Mouse (Mus musculus) left cerebral cortex, postnatal 10 days (tissue): Measurements from ENCODE around the gene Lrcol1. TPM values are rescaled to one million over a fixed set of nuclear protein-coding genes. Genes with fewer than 3 reads are reported as not detected.

Source experiments
- DNase-seq, 2 experiments: peaks; one replicate each; pipeline ENCODE4 v3.0.0; 2021 to 2022; ENCODE audit warnings: low spot score in 2 of 2, mixed read lengths in 1 of 2; ENCODE audit errors: extremely low spot score in 1 of 2
- intact Hi-C: fragments of 180-260 bp; cut with DNase I; formaldehyde crosslinking; loops from one replicate; pipeline ENCODE4 v1.15.1; 2025
- total RNA-seq, 2 experiments: library from RNA; stranded (reverse); gene quantifications; 2 replicates each; pipeline ENCODE4 v1.2.3; 2021

Lrcol1 gene
- not detected for total RNA-seq

DNA sequence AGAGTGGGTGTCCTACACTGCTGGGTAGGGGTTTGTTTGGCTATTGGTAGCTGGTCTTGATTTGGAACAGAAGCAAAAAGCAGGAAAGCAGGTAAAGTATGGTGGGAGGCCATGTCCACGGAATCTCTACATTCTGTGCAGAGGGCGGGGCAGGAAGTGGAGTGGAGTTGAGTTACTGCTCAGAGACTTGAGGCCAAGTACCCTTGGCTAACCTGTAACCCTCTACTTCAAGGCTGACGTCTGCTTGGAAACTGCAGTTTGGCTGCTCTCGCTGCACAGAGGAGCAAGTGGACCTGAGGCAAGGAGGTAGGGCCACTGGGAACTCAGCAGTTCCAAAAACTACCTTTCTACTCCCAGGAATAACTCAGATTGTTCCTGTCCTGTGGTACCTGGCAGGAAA lies at the start of gene Lrcol1:
Lrcol1 (plus strand) TSS at position 207 of the 400 bp plus-strand sequence.
- intact Hi-C loops: no loop called here
- no peak for DNase-seq

DNA sequence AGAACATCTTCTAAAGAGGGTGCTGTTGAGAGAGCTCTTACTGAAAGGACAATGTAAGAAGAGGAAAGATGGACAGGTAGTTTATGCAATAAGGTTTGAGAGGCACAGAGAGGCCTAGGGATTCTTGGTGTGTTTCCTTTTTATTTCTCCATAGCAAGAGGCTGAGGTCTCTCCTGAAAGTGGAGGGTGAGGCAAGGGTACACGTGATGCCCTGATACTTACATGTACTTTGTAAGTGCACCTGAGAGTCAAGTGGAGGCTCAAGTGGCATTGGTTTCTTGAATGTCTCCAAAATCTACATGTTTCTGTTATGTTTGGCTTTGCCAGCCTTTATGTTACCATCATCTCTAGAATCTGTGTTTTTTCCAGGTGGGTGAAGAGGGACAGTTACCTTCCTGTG lies 47.9 kb upstream of the Lrcol1 start:
- intact Hi-C loops: no loop called here
- DNase-seq: no peak

DNA sequence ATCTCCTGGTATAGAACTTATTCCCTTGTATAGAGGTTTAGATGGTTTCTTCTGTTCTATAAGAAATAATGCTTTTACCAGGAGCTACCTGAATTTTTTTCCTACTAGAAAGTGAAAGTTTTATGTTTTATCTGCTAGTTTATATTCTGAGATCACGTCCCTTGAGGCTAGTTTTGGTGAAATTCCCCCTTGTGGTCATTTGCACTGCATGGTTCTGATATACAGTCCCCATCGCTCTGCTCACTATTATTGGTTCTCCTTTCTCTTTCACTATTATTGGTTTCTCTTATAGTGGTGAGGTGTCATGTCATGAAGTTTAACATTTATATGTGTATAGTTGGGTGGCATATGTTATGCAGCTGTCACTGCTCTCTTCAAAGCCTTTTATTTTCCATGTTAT lies 43.9 kb upstream of the Lrcol1 start:
- no peak for DNase-seq
- intact Hi-C loops: no loop called here

DNA sequence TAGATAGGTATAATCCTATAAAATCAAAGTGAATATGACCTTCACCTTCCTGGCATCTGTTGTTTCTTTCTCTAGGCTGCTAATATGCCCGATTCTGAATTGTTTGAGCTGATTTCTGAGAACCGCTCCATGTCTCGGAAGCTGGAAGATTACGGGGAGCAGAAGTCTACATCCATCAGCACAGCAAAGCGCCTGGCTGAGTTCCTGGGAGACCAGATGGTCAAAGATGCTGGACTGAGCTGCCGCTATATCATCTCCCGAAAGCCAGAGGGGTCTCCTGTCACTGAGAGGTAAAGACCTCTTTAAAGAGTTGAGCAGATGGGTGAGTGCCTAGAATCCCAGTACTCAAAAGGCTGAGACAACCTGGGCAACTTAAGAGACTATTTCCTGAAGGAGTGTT lies 35.7 kb upstream of the Lrcol1 start:
- no peak for DNase-seq
- intact Hi-C loops: no loop called here

DNA sequence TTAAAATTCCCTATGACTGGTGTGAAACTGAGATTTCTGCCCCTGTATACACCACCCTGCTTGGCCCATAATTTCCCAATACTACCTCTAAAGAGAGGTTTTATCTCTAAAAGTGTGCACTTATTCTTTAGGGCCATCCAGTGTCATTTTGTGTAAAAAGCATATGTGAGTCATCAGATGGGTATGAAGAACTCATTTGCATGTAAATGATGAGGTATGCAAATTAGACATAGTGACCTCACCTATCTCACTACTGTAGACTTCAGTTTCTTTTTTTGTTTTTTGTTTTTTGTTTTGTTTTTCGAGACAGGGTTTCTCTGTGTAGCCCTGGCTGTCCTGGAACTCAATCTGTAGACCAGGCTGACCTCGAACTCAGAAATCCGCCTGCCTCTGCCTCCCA lies 31.4 kb upstream of the Lrcol1 start:
- intact Hi-C loops: no loop called here
- no peak for DNase-seq

DNA sequence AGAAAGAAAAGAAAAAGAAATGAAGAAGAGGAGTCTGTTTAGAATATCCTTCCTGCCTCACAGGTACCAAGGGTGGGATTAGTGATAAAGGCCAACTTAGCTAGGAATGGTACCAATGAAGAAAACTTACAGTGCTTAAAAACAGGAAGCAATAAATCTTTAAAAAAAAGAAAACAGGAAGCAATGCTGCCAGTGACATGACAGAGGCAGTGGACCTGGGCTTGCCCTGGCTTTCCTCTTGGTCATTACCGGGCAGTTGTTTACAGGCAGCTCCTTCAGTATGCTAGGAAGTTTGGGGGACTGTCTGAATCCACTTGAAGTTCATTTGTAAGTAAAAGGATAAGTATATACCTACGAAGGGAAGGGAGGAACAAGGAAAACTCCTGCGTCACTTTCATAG lies 14.0 kb upstream of the Lrcol1 start:
- DNase-seq: no peak
- intact Hi-C loops: no loop called here

DNA sequence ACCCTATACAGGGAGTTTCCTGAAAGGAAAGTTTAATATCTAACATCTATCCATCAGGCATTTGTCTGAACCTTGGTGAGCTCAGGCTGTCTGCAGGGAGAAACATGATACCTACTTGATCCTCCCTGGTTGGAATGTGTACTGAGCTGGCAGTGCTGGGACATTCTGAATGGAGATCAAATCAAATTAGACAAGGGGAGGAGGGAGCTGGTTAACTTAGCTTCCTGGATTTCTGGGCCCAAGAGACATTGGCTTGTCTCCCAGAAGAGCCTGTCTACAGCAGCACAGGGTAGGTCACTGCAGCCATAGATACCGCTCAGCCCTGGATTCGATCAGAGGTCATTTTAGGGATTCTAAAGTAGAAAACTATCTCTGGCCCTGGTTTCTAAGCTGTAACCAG lies 5.7 kb upstream of the Lrcol1 start:
- no peak for DNase-seq
- intact Hi-C loops: no loop called here

DNA sequence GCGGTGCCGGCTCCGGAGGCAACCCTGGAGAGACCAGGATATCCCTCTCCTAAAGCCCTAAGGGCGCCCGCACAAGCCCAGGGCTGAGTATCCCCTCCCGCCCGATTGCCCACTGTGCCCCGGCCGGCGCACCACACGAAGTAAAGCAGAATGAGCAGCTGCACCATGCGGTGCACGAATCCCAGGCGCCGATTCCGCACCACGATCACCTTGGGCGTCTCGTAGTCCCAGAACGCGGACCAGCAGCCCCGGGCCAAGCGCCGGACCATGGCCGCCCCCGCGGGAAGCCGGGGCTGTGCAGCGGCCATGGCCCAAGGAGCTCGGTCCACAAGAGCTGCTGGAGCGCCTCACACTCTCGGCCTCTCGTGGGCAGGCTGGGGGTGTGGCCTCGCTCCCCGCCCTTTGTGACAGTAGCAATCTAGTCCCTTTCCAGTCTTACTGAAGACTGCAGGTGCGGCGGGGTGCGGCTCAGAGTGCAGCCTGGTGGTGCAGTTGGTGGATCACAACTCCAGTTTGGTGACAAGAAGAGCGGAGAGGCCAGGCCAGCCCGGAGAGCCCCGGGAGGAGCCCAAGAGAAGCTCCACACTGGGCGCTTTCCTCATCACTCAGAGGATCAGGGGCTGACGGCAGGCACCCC lies 1.8 kb upstream of the Lrcol1 start, which contains the start of gene P2rx2:
P2rx2 (minus strand) TSS at position 565 of the 637 bp plus-strand sequence.
- DNase-seq: peak in 1 of 2 experiments; percentile 49
- intact Hi-C loops: no loop called here

DNA sequence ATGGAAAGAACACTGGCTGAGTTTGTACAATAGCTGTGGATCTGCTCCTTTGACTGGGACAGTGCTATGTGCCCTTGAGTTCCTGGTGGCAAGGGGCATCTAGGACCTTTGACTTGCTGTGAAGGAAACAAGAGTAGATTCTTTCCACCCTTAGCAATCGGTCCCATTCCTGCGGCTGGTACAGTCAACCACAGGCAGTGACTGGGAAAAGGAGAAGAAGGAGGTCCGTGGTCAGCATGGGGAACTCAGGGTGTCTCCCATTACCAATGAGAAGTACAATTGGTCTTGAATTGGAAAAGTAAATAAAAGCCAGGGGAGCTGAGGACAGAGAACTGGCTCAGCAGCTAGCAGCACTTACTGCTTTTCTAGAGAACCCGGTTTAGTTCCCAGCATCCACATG lies 1.0 kb downstream of the Lrcol1 start:
- no peak for DNase-seq
- intact Hi-C loops: no loop called here

DNA sequence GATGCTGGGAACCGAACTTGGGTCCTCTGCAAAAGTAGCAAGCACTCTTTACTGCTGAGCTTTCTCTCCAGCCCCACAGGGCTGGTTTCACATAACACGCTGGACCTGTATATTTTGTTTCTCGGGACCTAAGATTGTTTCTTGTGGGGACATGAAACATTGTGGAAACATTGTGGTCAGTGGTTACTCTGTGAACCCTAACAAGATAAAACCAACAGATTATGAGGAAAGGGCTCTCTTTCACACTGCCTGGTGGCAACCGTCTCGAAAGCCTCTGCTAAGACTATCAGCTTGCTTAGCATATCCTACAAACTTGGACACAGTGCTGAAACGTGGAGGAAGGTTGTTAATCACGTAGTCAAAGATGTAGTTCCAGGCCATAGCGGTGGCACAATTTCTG lies 2.5 kb downstream of the Lrcol1 start:
- intact Hi-C loops: no loop called here
- no peak for DNase-seq

DNA sequence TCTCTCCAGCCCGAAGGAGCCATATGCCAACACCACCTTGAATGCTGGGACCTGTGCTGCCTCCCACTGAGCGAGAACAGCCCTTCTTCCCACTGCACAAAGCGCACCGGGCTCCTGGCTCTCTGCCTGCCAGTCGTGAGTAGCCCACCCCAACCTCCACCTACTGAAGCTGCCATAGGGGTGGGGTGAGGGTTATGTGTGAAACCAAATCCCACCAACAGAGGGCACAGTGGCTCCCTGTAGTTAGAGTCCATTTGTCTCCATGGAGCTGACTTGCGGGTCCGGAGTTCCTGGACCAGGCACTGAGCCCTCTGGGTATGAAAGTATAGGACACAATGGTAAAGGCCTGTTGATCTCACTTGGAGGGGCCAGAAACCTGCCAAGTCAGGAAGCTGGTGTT lies 10.2 kb downstream of the Lrcol1 start:
- intact Hi-C loops: loop anchor here (5.0 kb wide), 1 partner anchor 283 kb away; no protein-coding TSS in a partner anchor
- DNase-seq: peak in 1 of 2 experiments; percentile 26

DNA sequence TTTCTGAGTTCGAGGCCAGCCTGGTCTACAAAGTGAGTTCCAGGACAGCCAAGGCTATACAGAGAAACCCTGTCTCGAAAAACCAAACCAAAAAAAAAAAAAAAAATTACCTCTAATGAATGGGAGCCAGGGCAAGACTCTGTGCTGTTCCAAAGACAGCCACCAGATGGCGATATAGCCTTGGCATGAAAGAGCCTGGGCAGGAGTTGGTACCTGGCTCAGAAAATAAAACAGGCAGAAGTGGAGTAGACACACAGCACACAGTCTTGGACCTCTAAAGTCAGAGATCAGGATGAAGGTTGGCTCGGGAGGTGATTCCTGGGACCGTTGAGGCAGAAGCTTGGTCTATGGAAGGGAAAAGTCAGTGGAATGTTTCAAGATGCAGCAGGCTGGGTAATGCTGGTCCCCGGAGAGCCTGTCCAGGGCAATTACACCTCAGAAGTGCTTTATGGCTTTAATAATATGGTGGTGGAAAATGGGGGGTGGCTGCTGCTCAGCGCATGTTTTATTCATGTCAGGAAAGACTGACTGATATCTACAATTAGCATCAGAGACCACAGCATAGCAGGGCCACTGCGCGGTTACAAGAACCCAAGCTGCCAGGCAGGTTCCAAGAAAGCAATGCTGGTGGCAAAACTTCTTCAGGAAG lies 13.1 kb downstream of the Lrcol1 start:
- intact Hi-C loops: loop anchor here (5.0 kb wide), 1 partner anchor 280 kb away; no protein-coding TSS in a partner anchor

DNA sequence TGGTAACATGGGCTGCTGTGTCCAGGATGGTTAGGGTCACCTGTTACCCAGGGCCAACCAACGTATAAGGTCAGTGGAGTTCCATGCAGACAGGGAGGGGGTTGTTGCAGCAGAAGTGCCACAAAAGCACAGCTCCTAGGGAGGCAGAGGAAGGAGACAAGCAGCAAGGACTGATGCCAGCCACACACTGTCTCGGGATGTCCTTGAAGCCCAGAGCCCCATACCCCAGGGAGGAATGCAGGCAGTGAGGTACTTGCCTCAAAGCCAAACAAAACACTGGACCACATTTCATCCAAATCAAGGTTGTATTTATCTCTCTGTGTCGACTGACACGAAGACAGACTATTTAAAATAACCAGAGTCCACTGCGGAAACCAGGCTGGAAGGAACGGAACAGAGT lies 16.9 kb downstream of the Lrcol1 start:
- intact Hi-C loops: loop anchor here (5.0 kb wide), 1 partner anchor 71 kb away; no protein-coding TSS in a partner anchor
- no peak for DNase-seq

More for the DNA sequence above, 13.1 kb downstream of the Lrcol1 start:
- DNase-seq: peak; percentile 73 to 81

DNA sequence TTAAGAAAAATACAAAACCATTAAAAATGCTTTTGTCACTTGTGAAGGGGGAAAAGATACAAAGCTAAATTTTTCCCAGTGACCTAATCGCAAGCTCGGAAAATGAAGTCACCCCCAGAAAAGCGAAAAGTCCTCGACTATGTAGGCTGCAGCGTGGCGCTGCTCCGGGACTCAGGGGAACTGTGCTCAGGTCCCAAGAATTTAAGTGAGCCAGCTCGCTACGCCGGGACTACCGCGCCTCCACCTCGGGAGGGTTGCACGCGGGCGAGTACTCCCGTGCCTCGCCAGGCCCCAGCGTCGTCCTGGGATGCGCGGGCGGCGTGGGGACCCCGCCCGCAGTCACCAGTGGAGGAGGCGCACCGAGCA lies 18.3 kb downstream of the Lrcol1 start:
- no peak for DNase-seq
- intact Hi-C loops: loop anchor here (5.0 kb wide), 1 partner anchor 70 kb away; no protein-coding TSS in a partner anchor

DNA sequence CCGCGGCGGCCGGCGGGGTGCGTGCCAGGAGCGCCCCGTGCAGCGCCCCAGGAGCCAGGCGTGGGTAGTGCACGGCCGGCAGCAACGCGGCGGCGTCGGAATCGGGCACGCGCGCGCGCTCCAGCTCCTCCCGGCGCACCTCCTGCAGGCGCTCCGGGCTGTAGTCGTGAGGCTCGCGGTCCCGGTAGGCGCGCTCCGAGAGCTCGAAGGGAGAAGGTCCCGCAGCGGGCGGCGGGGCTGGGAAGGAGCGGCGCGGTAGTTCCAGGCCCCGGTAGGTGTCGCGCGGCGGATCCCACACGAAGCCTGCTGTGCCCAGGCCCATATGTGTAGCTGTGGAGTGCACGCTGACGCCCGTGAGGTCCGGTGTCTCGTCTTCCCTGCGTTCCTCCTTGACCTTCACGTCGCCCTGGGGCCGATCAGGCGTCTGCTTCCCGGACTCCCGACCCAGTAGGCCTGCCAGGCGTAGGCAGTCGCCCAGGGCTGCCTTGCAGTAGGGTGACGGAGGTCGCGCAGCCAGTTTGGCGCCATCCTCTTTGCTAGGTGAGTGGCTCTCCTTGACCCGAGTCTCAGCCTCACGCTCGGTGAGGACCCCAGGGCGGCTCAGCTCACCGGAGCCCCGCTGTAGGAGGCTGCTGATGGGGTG lies 18.8 kb downstream of the Lrcol1 start:
- intact Hi-C loops: loop anchor here (5.0 kb wide), 1 partner anchor 69 kb away; no protein-coding TSS in a partner anchor
- DNase-seq: peak; percentile 60 to 88

DNA sequence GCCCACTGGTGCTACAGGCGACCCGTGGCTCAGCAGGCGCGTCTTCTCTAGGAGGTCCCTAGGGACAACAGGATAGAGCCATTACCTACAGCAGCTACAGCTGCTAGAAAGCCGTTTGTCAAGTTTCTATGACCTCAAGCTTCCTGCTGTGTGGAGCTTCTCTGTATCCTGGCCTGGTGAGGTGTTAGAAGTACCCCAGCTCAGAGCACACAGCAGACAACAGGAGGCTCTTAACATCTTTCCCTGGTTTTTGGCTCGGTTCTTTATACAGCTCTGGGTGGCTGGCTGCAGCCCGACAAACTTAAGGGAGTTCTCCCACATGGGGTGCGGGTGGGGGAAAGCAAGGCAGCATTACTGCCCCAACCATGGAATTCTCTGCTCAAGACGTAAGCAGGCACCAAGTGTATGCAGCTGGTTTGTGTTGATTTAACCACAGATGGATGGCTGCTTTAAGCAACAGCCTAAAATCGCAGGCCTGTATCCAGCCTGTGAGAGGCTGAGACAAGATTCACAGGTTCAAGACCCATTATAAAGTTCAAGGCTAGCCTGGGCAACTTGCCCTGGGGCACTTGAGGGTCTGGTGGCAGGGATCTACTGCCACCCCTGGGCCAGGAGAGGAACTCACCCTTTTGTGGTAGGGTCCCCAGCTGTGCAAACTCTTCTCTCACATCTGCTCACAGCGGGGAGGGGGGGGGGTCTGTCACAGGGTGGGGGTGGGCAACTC lies 19.5 kb downstream of the Lrcol1 start:
- DNase-seq: no peak
- intact Hi-C loops: loop anchor here (5.0 kb wide), 1 partner anchor 68 kb away; no protein-coding TSS in a partner anchor

DNA sequence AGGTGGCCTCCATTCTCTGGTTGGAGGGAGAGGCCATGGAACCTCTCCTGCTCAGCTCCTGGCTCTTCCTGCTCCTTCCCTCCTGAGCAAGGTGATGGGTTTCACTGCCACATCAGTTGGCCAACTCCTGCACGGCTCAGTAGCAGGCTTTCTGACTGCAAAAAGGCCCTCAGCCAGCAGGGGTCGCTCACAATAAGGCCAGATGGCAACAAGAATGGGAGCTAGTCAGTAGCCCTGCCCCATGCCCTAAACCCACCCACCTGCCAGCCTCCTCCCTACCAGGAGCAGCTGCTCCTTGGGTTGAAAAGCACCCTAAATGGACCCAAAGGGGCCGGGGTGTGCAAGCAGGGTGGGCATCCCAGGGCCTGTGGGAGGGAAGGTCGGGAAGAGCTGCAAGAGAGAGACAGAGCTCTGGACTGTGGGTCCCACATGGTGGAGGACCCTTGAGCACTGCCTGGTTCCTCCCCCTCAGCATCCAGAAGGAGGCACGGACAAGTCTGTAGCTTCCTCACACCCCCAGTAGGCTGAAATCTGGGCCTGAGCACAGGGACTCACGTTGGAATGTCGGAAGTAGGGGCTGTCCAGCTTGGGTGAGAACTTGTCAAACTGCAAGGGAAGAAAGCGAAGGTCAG lies 32.4 kb downstream of the Lrcol1 start:
- DNase-seq: peak in 1 of 2 experiments; percentile 81
- intact Hi-C loops: no loop called here

DNA sequence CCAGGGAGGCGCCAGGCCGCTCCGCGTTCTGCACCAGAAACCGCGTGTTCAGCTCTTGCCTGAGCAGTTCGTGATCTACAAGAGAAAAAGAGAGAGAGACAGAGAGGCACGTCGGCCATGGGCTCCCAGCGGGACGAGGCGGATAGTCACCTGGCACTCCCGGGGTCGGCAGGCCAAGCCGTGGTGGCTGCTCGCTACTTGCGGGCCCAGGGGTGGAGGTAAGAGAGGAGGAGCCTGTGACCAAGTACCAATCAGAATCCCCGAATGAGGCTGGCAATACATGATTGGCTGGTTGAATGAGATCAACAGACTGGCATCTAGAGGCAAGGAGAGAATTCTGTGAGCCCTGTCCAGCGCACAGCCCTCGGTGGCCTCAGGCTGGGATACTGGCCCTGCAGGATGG lies 33.7 kb downstream of the Lrcol1 start:
- no peak for DNase-seq
- intact Hi-C loops: no loop called here

DNA sequence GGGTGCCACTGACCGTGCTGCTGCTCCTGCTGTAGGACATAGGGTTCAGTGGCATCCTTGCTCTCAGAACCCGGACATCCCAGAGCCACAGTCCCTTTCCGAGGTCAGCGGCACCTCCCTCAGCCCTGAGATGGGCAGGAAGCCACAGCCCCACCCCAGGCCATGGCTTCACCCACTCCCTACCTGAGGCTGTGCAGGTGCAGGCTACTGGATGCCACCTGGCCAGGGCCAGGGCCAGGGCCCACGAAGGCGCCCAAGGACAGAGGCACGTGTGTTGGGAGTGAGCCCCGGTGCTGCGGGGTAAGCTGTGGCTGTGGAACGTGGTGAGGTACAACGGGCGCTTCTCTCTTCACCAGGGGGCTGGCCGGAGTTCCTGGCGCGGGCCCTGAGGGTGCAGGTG lies 34.6 kb downstream of the Lrcol1 start:
- intact Hi-C loops: no loop called here
- no peak for DNase-seq
